Mouse (Mus musculus) layer of hippocampus, adult 8-10 months (tissue): ENCODE data around the gene Rars. TPM values are rescaled to one million over a fixed set of nuclear protein-coding genes. Genes with fewer than 3 reads are reported as not detected.
A peak's percentile ranks its signal among the peaks of the same experiment; 100 is the strongest.
"Not testable (repeated sequence)": the region's sequence is repeated elsewhere in the genome, so short reads cannot be mapped to it uniquely, and the experiment has no call there.

Experiments used
- DNase-seq, 2 experiments: peaks; one replicate each; pipeline ENCODE4 v3.0.0; 2022; ENCODE audit warnings: low spot score in 2 of 2
- total RNA-seq, 4 experiments: library from RNA; stranded (reverse); gene quantifications; 2 replicates each; pipeline ENCODE4 v1.2.4; 2022

Gene Rars
- 10 to 100 TPM; 44.6 to 56.6 (median 51.4) TPM for total RNA-seq

GRCm38 (mm10) chr11:35834022-35834760, at the start of gene Rars:
TSS of gene Rars (minus strand) at chr11:35834506.
- peak; percentile 91 to 94 for DNase-seq

GRCm38 (mm10) chr11:35882777-35883176, 48.5 kb upstream of the Rars start:
- DNase-seq = no peak

GRCm38 (mm10) chr11:35878559-35878897, 44.2 kb upstream of the Rars start:
- DNase-seq = no peak

GRCm38 (mm10) chr11:35877651-35878558, 43.6 kb upstream of the Rars start:
- DNase-seq = no peak

GRCm38 (mm10) chr11:35873624-35874244, 39.4 kb upstream of the Rars start:
- no peak for DNase-seq

- DNase-seq = no peak
These were observed 36.7 kb upstream of the Rars start for GRCm38 (mm10) chr11:35870961-35871360.

- DNase-seq = no peak
These were observed 31.8 kb upstream of the Rars start for GRCm38 (mm10) chr11:35866140-35866539.

- DNase-seq = peak; percentile 75 to 81
These were observed 30.8 kb upstream of the Rars start for GRCm38 (mm10) chr11:35864981-35865604.

- no peak for DNase-seq
These were observed 29.3 kb upstream of the Rars start for GRCm38 (mm10) chr11:35863653-35864052.

GRCm38 (mm10) chr11:35857395-35858067, 23.2 kb upstream of the Rars start:
- DNase-seq = peak in 1 of 2 experiments; percentile 49

GRCm38 (mm10) chr11:35856359-35857040, 22.2 kb upstream of the Rars start:
- peak; percentile 58 to 74 for DNase-seq

GRCm38 (mm10) chr11:35855567-35855966, 21.3 kb upstream of the Rars start:
- no peak for DNase-seq

- no peak for DNase-seq
These were observed 20.6 kb upstream of the Rars start for GRCm38 (mm10) chr11:35854941-35855340.

GRCm38 (mm10) chr11:35853651-35854050, 19.3 kb upstream of the Rars start:
- no peak for DNase-seq

- DNase-seq = no peak
These were observed 18.4 kb upstream of the Rars start for GRCm38 (mm10) chr11:35852731-35853130.

GRCm38 (mm10) chr11:35844299-35844698, 10.0 kb upstream of the Rars start:
- no peak for DNase-seq

GRCm38 (mm10) chr11:35842560-35842959, 8.3 kb upstream of the Rars start:
- not testable (repeated sequence) for DNase-seq

GRCm38 (mm10) chr11:35841738-35842325, 7.5 kb upstream of the Rars start:
- no peak for DNase-seq

- not testable (repeated sequence) for DNase-seq
These were observed 6.5 kb upstream of the Rars start for GRCm38 (mm10) chr11:35840806-35841205.

- DNase-seq = no peak
These were observed 6.0 kb upstream of the Rars start for GRCm38 (mm10) chr11:35840282-35840681.
